Mouse (Mus musculus) E14TG2a.4 (cell line): ENCODE measurements at regions not wholly inside any gene's neighbourhood (a gene's known extent, or its start where the extent isn't known, plus 50 kb on each side); places are given as distances from the start of the nearest gene placed in this dataset.

ENCODE experiments used
- H3K27me3 ChIP-seq: 2 replicates; pipeline ENCODE4 v1.6.1; 2014; ENCODE audit warnings: low read length, control low read depth; ENCODE audit not compliant: insufficient read depth
- H3K36me3 ChIP-seq: 2 replicates; pipeline ENCODE4 v1.6.1; 2014; ENCODE audit warnings: low read length, control low read depth; ENCODE audit not compliant: insufficient read depth
- H3K4me1 ChIP-seq: replicated peaks from 2 replicates; pipeline ENCODE4 v1.6.1; 2014; ENCODE audit warnings: low read depth, low read length, control low read depth
- H3K4me3 ChIP-seq: replicated peaks from 2 replicates; pipeline ENCODE4 v1.5.1; 2014; ENCODE audit warnings: mild to moderate bottlenecking, low read length
- H3K9me3 ChIP-seq: 2 replicates; pipeline ENCODE4 v1.6.1; 2014; ENCODE audit warnings: low read length, control low read depth
- CTCF ChIP-seq: conservative IDR thresholded peaks from 2 replicates; pipeline ENCODE4 v1.5.1; 2014; ENCODE audit warnings: low read length
- NANOG ChIP-seq: IDR thresholded peaks from 2 replicates; pipeline ENCODE4 v1.6.1; 2014; ENCODE audit warnings: borderline replicate concordance, low read length, mixed read lengths
- POU5F1 ChIP-seq: IDR thresholded peaks from 2 replicates; pipeline ENCODE4 v1.6.1; 2014; ENCODE audit warnings: low read length, borderline replicate concordance

DNA sequence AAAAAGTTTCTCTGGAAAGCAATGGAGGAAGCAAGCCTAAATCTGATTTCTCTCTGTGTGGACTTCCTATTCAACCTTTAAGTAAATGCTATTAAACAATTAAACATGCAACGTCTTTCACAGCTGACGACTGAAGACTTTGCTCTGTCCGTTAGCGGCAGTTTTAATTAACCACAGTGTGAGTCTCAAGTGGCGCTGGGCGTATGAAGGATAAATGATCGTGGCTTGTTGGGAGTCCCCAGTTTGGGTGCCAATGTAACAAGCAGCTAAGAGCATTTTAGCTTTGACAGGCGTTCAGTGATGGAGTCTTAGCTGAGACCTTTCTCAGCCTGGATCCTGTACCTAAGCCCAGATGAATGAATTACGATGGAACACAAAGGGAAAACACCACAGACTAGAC lies 52.7 kb upstream of the Olig2 start:
- Histone ChIP-seq H3K9me3 (no peaks in the 10 kb centered on the region), H3K36me3 (no peaks in the 10 kb centered on the region), H3K27me3 (peaks cover 3% of the 10 kb centered on the region; the same call in 1 of the 2 replicates), H3K4me1 (peaks cover 7% of the 10 kb centered on the region), H3K4me3 (no peak overlapping the region)
- no peak for TF ChIP-seq POU5F1
- TF ChIP-seq CTCF: no peak
- TF ChIP-seq NANOG: no peak

DNA sequence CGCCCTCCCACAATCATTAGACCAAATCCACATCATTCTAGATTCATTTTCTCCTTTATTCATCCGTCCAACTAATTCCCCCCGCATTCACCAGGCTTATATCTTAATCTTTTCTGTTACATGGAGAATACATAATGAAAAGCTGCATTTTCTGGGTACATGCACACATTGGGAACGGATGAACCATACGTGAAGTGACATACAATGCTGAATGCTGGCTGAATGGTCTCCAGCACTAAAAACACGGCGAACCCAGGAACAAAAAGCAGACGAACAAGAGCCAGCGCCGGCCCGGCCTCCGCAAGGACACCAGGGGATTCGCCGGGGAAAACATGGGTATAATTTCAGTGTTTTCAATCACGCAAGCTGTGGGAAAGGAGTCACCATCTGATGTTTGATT lies 52.0 kb upstream of the Olig2 start:
- H3K4me3 ChIP-seq: no peak overlapping the region
- H3K4me1 ChIP-seq: peaks cover 7% of the 10 kb centered on the region
- no peaks in the 10 kb centered on the region for H3K9me3 ChIP-seq
- no peaks in the 10 kb centered on the region; the same call in 1 of the 2 replicates for H3K27me3 ChIP-seq
- TF ChIP-seq POU5F1 (no peak), CTCF (no peak), NANOG (no peak)
- no peaks in the 10 kb centered on the region for H3K36me3 ChIP-seq

GRCm38 (mm10) chr16:91173870-91174278 lies 51.4 kb upstream of the Olig2 start:
- no peaks in the 10 kb centered on the region; the same call in 1 of the 2 replicates for H3K27me3 ChIP-seq
- no peaks in the 10 kb centered on the region for H3K36me3 ChIP-seq
- peaks cover 7% of the 10 kb centered on the region for H3K4me1 ChIP-seq
- no peaks in the 10 kb centered on the region for H3K9me3 ChIP-seq
- no peak for TF ChIP-seq CTCF
- TF ChIP-seq POU5F1: no peak
- TF ChIP-seq NANOG: no peak
- H3K4me3 ChIP-seq: no peak overlapping the region

GRCm38 (mm10) chr16:91174401-91174800 lies 50.9 kb upstream of the Olig2 start:
- H3K27me3 ChIP-seq: no peaks in the 10 kb centered on the region; the same call in 1 of the 2 replicates
- H3K36me3 ChIP-seq: no peaks in the 10 kb centered on the region
- H3K4me3 ChIP-seq: no peak overlapping the region
- no peak for TF ChIP-seq POU5F1
- peaks cover 7% of the 10 kb centered on the region for H3K4me1 ChIP-seq
- no peaks in the 10 kb centered on the region for H3K9me3 ChIP-seq
